Mouse (Mus musculus) cerebellum, adult 8-10 months (tissue): Measurements from ENCODE around the gene Gm28041.
"Not testable (repeated sequence)": the region's sequence is repeated elsewhere in the genome, so short reads cannot be mapped to it uniquely, and the experiment has no call there.

Experiments used
- DNase-seq: peaks from one replicate; pipeline ENCODE4 v3.0.0; 2022

The Gm28041 gene

DNA sequence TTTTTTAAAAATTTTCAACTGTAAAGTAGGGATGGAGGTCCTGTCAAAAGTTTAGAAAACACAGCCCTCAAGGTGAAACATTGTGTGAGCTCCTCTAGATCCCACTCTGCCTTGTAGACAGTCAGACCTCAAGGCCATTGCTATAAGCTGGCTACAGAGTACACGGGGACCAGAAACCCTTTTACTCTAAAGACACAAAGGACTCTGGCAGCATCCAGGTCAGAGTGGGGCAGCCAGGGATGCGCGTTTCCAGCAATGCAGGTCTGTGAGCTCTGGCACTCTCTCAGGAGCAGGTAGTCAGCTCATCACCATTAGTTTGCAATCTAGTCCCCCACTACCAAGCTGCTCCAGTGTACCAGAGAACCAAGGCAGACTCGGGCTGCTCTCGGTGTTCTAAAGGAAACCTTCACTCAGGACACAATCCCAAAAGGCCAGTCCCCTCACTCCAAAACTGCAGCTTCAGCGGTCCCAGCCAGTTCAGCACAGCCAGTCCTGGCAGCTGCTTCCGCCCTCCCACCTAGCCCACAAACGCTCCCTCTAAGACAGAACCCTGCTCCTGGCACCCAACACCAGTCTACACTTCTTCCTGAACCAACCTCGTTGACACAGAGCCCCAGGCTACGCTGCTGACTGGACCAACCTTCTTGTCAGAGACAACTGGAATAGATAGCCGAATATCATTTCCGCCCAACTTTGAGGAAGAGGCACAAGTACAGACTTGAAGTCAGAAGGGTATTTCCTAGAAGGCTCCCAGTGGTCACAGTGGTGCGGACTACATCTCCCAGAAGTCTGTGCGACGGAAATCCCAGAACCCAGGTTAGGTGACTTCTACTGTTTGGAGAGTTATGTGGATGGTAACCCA is at the start of gene Gm28041, which contains the start of gene Zfp456:
TSS of gene Gm28041 (minus strand) at position 684 of the 862 bp plus-strand sequence.
TSS of gene Zfp456 (minus strand) at position 761 of the 862 bp plus-strand sequence.
- DNase-seq: not testable (repeated sequence)

DNA sequence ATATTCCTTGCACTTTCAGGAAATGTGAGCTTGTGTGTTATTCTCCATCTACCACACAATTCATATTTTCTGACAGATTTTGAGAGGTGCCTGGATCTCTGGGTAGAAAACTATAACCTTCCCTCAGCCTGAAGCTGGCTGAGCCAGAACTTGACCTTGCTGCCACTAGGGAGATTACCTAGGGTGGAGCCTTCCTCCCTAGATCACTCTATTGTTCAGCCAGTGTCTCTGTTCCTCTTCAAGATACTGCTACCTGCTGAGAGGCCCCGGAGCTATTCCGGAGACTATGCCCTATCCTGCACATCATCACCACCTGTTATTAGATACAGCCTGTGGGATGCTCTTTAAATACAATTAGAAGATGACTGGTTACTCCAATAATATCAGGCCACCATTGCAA is 47.0 kb upstream of the Gm28041 start:
- DNase-seq: not testable (repeated sequence)

- DNase-seq: peak; percentile 22
Observed at GRCm38 (mm10) chr13:67421207-67421857, 45.8 kb upstream of the Gm28041 start, which contains the start of gene Zfp459. Gene Zfp459 (minus strand): TSS chr13:67421418.

DNA sequence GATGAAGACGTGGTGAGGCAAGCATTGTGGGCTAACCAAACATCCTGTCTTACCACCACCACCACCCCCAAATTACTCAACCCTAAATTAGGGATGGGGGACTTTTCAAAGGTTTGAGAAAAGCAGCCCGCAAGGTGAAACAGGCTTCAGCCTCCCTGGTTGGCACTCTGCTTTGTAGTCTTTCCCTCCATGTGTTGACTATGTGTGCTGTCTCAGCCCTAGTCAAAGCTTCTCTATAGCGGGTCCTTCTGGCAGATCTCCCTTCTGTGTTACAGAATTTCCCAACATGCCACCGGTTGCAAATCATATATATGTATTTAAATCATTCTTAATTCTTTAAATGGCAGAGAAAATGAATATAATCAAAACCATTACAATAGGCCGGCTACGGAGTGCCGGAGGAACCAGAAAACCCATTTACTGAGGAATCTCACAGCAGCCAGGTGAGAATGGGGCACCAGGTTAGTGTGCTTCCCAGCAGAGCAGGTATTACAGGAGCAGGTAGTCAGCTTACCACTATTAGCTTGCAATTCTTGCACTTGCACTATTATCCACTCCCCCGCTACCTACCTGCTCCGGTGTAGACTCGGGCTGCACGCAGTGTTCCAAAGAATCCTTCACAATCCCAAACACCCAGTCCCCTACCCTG is 45.1 kb upstream of the Gm28041 start:
- no peak for DNase-seq

GRCm38 (mm10) chr13:67416811-67417210 is 41.3 kb upstream of the Gm28041 start:
- no peak for DNase-seq

DNA sequence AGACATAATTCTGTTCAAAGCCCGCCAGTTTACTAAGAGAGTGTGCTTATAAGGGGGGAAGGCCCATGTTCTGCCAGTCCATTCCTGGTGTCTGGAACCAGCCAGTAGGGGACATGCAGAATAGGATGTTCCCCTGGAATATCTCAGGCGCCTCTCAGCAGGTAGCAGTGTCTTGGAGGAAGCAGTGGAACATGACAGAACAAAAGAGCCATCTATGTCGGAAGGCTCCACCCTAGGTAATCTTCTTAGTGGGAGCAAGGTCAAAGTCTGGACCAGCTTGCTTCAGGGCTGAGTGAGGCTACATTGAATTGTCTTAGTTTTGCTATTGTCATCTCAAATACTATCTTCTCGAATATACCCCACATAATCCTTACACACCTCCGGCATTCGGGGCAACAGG is 40.2 kb upstream of the Gm28041 start:
- DNase-seq: no peak

- DNase-seq: not testable (repeated sequence)
Observed at GRCm38 (mm10) chr13:67413634-67414033, 38.1 kb upstream of the Gm28041 start.

DNA sequence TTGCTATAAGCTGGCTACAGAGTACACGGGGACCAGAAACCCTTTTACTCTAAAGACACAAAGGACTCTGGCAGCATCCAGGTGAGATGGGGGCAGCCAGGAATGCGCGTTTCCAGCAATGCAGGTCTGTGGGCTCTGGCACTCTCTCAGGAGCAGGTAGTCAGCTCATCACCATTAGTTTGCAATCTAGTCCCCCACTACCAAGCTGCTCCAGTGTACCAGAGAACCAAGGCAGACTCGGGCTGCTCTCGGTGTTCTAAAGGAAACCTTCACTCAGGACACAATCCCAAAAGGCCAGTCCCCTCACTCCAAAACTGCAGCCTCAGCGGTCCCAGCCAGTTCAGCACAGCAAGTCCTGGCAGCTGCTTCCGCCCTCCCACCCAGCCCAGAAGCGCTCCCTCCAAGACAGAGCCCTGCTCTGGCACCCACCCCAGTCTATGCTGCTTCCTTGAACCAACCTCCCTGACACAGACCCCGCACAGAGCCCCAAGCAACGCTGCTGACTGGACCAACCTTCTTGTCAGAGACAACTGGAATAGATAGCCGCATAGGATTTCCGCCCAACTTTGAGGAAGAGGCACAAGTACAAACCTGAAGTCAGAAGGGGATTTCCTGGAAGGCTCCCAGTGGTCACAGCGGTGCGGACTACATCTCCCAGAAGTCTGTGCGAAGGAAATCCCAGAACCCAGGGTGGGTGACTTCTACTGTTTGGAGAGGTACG is 23.8 kb upstream of the Gm28041 start, which contains the start of gene Zfp429:
TSS of gene Zfp429 (minus strand) at position 637 of the 721 bp plus-strand sequence.
- peak; percentile 63 for DNase-seq

GRCm38 (mm10) chr13:67376255-67376654 is 722 bp upstream of the Gm28041 start:
- not testable (repeated sequence) for DNase-seq

GRCm38 (mm10) chr13:67360131-67360744 is 15.3 kb downstream of the Gm28041 start, which contains the start of the genes Gm28044 and Zfp953:
Gene Gm28044 (minus strand): TSS chr13:67360536.
Gene Zfp953 (minus strand): TSS chr13:67360605.
- peak; percentile 87 for DNase-seq

DNA sequence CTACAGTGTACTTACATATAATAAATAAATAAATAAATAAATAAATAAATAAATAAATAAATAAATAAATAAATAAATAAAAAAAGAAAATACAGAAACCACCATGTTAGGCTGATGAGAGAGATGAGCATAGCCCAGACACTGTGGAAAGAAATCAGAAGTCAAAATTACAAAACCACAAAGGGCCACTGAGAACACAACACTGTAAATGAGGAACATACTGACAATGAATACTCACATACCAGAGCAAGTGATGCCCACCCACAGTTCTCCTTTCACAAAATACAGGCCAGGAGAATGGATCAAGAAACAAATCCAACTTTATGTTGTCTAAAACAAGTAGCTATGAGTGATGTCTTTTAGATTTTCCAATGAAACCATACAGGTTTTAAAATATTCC is 23.7 kb downstream of the Gm28041 start:
- no peak for DNase-seq

- no peak for DNase-seq
Observed at GRCm38 (mm10) chr13:67343422-67343821, 32.1 kb downstream of the Gm28041 start.

GRCm38 (mm10) chr13:67332877-67333276 is 42.7 kb downstream of the Gm28041 start:
- DNase-seq: no peak

DNA sequence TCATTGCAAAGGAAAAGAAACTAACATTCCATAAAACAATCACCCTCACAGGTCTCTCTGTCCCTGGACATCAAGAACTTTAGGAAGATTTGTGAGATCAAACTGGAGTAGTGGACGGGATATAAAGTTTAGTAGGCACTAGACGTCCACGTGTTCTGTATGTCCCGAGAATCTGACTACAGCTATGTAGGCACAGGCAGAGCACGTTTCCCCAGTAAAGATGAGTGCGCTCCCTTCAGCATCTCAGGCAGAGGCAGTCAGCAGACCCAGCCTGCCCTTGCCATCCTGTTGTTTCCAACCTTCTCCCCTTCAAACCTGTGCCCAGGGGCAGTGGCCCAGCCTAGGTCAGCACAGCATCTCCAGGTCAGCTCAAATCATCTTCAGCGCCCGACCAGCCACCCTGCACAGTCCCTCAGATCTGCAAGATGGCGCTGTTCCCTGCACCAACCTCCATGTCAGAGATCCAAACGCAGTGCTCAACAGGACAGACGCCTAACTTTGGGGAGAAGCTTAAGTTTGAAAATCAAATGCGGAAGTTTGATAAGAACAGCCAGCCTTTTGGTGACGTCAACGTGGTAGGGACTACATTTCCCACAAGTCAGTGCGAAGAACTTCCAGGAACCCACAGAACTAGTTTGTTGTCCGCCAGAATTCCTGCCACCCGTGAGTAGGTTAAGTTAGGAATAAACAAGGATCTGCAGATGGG is 43.4 kb downstream of the Gm28041 start, which contains the start of gene Zfp595:
TSS of gene Zfp595 (minus strand) at position 552 of the 706 bp plus-strand sequence.
- DNase-seq: peak; percentile 69

GRCm38 (mm10) chr13:67306718-67307117 is 68.8 kb downstream of the Gm28041 start:
- no peak for DNase-seq

DNA sequence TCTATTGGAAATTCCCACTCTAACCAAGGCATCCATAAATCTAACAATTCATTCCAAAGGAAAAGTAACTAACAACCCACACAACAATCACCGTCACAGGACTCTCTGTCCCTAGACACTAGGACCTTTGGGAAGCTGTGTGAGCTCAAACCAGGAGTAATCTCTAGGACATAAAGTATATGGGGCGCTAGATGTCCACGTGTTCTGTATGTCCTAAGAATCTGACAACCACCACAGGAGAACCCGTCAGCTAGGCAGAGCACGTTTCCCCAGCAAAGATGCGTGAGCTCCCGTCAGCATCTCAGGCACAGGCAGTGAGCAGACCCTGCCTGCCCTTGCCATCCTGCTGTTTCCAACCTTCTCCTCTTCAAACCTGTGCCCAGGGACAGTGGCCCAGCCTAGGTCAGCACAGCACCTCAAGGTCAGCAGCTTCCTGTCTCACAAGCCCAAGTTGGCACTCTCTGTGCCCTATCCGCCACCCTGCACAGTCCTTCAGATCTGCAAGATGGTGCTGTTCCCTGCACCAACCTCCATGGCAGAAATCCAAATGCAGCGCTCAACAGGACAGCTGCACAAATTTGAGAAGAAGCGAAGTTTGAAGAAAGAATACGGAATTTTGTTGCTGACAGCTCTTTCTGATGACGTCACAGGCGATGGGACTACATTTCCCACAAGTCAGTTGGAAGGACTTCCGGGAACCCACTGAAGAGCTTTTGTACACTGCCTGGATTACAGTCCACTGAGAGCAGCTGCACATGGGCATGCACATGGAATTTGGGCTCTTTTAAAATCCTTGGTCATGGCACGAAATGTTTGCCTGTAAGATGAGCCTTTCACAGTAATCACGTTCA is 69.5 kb downstream of the Gm28041 start, which contains the start of gene Zfp457:
TSS of gene Zfp457 (minus strand) at position 664 of the 851 bp plus-strand sequence.
- DNase-seq: peak; percentile 88
